ENCODE assay signal across 21 mouse cellular contexts in the genomic region with DNA sequence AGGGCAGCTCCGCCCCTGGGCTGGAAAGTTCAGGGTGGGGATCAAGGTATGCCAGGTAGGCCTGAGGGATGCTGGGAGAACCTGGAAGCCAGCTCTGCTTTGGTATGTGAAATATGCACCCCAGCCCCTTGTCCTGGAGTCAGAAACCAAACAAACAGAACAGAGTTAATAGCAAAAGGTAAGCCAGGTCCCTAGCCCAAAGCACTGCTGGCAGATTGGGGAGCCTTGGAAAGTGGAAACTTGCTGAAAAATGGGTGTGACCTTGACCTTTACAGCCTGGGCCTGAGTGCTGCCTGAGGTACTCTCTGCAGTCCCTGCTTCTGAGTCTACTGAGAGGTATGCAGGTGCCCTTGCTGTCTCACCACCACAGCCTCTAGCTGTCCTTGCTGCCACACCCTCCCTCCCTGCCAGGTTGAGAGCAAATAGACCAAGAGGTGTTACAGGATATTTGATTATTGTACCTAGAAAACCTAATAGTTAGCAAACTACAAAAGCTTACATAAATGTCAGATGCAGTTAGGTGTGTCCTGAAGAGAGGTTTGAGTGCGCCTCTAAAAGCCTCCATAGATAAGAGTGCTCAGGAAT. TPM values are rescaled to one million over a fixed set of nuclear protein-coding genes. Genes with fewer than 3 reads are reported as not detected.
A peak's percentile ranks its signal among the peaks of the same experiment; 100 is the strongest.
DNase-seq lines count a peak whose midpoint lies in the region; ATAC-seq lines count a peak whose summit lies in the region.
"Had no signal": no experiment of that assay in that cellular context is flagged by ENCODE, and none has a peak within 500 bp of the region (broad histone marks: within the 10 kb centered on the region; RNA-seq: fewer than 3 reads in every experiment).

No protein-coding gene starts in this region.

- no peak overlapping the region for H3K4me2 ChIP-seq in kidney, embryonic 16.5 days (replicated peaks; ENCODE audit: low read depth, low read length)
- H3K4me2 ChIP-seq: heart, embryonic 11.5 days had no signal

- intact Hi-C loops in heart, postnatal 14 days (cut with DNase I): no loop called here

- no peak overlapping the region for H3K9ac ChIP-seq in kidney, embryonic 16.5 days (replicated peaks; ENCODE audit: low read length)
- H3K9ac ChIP-seq: forebrain, postnatal 0 days; liver, embryonic 14.5 days had no signal

- WGBS in kidney, embryonic 16.5 days: 90% methylated on average over 2 of the region's 2 CpGs

- H3K36me3 ChIP-seq in kidney, embryonic 16.5 days (ENCODE audit: insufficient read depth, low read length): no peaks in the 10 kb centered on the region
- H3K36me3 ChIP-seq: hindbrain, embryonic 10.5 days had no signal

- no peak overlapping the region for H3K4me3 ChIP-seq in kidney, embryonic 16.5 days (ENCODE audit: low read length)
- H3K4me3 ChIP-seq: erythroblast, embryonic 14.5 days; hindbrain, embryonic 10.5 days had no signal

- no peaks in the 10 kb centered on the region for H3K9me3 ChIP-seq in kidney, embryonic 16.5 days (ENCODE audit: low read length)
- H3K9me3 ChIP-seq: hindbrain, embryonic 10.5 days had no signal

- peak; percentile 49 for ATAC-seq in kidney, embryonic 16.5 days (ENCODE audit: low FRiP score, low TSS enrichment)
- ATAC-seq: forebrain, postnatal 0 days; Patski had no signal

- DNase-seq in ES-CJ7 (ENCODE audit: low read depth, low spot score): peak; percentile 76
- peak; percentile 86 for DNase-seq in R1 (ENCODE audit: low read depth, low spot score)
- DNase-seq in lung, postnatal 14 days: peak; percentile 47
- DNase-seq in embryo, embryonic 9.5 days (ENCODE audit: extremely low spot score): no peak
- no peak for DNase-seq in embryo, embryonic 10 days (ENCODE audit: low spot score)
- no peak for DNase-seq in heart, postnatal 14 days
- DNase-seq: cerebellum, adult 18-20 months; forebrain, postnatal 0 days; thymus, adult 2 months had no signal

- no peak overlapping the region for H3K27ac ChIP-seq in kidney, embryonic 16.5 days (ENCODE audit: low read length)
- H3K27ac ChIP-seq: hindbrain, embryonic 10.5 days; liver, embryonic 14.5 days had no signal

- no peaks in the 10 kb centered on the region for H3K27me3 ChIP-seq in kidney, embryonic 16.5 days (ENCODE audit: insufficient read depth, low read length)
- H3K27me3 ChIP-seq: Patski had no signal

- no peaks in the 10 kb centered on the region for H3K4me1 ChIP-seq in kidney, embryonic 16.5 days (ENCODE audit: insufficient read depth, low read length)
- H3K4me1 ChIP-seq: hindbrain, embryonic 10.5 days had no signal

RNA-seq across cellular contexts. Expression of gene E330021D16Rik, which starts 7.7 kb away (rescaled TPM):
- polyA plus RNA-seq in kidney, embryonic 16.5 days (2015; fragmentation: Nextera tagmentation; extraction: Ambion mirVana): 2.9 and 3.0 TPM in 2 replicates
- not detected for total RNA-seq in heart, postnatal 14 days (2021)
- total RNA-seq: gastrocnemius, adult 8-10 months; layer of hippocampus, postnatal 25 days; monocyte, adult 5-6 weeks had no signal
- polyA plus RNA-seq: cortical plate, adult 2 months; erythroblast, embryonic 14.5 days; forebrain, postnatal 0 days; heart, embryonic 11.5 days; hindbrain, embryonic 10.5 days; limb, embryonic 11.5 days; neural tube, embryonic 14.5 days; Patski had no signal

Comparison
In these comparisons a context has a peak if more than half of its experiments do, and no peak if none do; other contexts are left out.
1. DNase-seq: peak in ES-CJ7 (single experiment), R1 (single experiment) and lung, postnatal 14 days (single experiment); none in embryo, embryonic 9.5 days (single experiment), embryo, embryonic 10 days (single experiment) and heart, postnatal 14 days (0 of 2).